Mouse (Mus musculus): ENCODE data around the gene Dnah2.

The Dnah2 gene

GRCm38 (mm10) chr11:69390400-69391034 lies 158.4 kb downstream of the Dnah2 start:
- no peak for TF ChIP-seq GATA4 (IDR thresholded peaks at IDR 0.05; ENCODE audit: insufficient replicate concordance, low read length)

DNA sequence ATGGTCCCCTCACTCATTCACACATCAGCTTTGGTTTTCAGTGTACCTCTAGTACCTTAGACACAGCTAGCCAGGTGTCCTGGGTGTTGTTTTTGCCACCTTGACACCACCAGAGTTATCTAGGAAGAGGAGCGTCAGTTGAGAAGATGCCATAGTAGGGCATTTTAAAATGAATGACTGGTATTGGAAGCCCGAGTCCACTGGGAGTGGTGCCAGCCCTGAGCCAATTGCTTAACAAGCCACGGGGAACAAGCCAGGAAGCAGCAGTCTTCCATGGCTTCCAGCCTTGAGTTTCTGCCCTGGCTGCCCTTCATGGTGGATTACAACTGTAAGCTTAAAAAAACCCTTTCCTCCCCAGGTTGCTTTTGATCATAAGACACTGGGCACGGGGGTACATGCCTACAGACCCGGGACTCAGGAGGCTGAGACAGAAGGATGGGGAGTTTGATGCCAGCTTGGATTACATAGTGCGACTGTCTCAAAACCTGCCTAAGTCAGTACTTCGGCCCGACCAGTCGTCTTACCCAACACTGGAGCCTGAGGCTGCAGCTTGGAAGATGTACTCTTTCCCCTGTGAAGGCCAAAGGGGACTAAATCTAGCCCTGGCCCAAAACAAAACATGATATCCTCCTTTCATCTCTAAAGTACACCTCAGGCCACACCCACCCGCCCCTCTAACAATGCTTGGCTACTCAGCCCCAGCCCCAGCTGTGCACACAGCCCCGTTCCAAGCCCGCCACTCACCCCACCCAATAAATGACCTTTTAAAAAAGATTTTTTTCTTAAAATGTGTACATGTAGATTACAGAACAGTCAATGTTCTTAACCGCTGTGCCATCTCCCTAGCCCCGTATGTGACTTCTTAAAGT lies 159.1 kb downstream of the Dnah2 start:
- no peak for TF ChIP-seq GATA4 (IDR thresholded peaks at IDR 0.05; ENCODE audit: insufficient replicate concordance, low read length)

GRCm38 (mm10) chr11:69388680-69389079 lies 160.2 kb downstream of the Dnah2 start:
- no peak for TF ChIP-seq GATA4 (IDR thresholded peaks at IDR 0.05; ENCODE audit: insufficient replicate concordance, low read length)

- TF ChIP-seq GATA4 (IDR thresholded peaks at IDR 0.05; ENCODE audit: insufficient replicate concordance, low read length): no peak
Measured at GRCm38 (mm10) chr11:69386758-69387157, 162.2 kb downstream of the Dnah2 start.

GRCm38 (mm10) chr11:69384979-69385378 lies 163.9 kb downstream of the Dnah2 start:
- TF ChIP-seq GATA4 (IDR thresholded peaks at IDR 0.05; ENCODE audit: insufficient replicate concordance, low read length): no peak

DNA sequence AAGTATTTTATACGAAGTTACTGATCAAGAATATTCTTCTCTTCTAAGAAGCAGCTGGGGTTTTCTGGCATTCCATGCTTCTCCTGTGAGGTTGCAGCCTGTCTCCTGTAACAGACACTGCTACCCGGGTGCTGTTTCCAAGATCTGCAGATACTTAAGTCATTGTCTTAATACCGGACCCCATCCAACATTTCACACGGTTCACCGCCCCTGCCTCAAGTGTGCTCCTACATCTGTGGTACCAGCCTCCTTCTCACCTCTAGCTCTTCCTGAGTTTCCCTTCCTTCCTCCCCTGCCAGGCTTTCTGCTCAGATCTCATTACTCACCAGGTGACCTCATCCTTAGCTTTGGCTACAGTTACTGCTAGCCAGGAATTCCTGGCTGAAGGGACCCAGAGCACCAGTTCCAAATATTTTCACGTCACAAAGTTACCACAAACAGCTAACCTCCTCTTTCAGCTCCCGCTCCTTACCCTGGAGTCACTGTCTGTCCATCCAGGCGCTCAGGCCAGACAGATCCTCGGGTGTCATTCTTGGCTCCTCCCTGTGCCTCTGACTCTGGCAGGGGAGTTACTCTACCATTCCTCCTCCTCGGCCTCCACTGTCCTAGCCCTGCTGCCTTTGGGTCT lies 166.3 kb downstream of the Dnah2 start:
- TF ChIP-seq GATA4 (IDR thresholded peaks at IDR 0.05; ENCODE audit: insufficient replicate concordance, low read length): no peak

DNA sequence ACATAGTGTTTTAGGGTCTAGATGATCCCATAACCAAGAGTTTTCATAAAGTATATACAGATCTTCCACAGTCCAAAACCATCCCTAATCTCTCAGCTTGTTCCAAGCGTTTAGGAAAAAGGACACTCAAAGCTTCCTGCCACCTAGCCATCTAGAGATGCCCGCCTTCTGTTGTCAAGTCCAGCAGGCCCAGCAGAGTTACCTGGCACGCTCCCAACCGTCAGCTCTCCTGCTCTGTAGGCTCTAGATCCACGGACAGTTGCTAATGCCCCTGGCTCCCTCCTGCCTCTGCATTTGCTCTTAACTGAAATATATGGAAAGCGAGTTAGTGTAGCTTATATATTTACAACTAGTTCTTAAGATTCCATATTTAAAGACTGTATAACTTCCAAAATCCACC lies 167.6 kb downstream of the Dnah2 start:
- TF ChIP-seq GATA4 (IDR thresholded peaks at IDR 0.05; ENCODE audit: insufficient replicate concordance, low read length): no peak

GRCm38 (mm10) chr11:69379600-69379999 lies 169.3 kb downstream of the Dnah2 start:
- TF ChIP-seq GATA4 (IDR thresholded peaks at IDR 0.05; ENCODE audit: insufficient replicate concordance, low read length): no peak

- no peak for TF ChIP-seq GATA4 (IDR thresholded peaks at IDR 0.05; ENCODE audit: insufficient replicate concordance, low read length)
Measured at GRCm38 (mm10) chr11:69377766-69378165, 171.1 kb downstream of the Dnah2 start.

DNA sequence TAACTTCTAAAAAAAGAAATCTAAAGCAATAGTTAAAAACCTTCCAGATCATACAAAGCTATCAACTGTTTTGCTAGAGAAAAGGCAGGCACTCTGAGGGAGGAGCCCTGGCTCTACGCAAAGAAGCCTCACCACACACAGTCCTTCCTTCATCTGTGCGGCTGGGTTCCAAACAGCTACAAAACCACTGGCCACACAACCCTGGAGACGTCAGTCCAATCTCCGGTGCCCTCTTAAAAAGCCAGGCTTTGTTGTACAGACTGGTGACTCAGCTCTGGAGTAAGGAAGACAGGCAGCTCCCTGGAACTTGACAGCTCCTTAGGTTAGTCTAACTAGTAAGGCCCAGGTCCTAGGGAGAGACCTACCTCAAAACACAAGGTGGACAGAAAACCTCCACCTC lies 173.3 kb downstream of the Dnah2 start:
- no peak for TF ChIP-seq GATA4 (IDR thresholded peaks at IDR 0.05; ENCODE audit: insufficient replicate concordance, low read length)

- TF ChIP-seq GATA4 (IDR thresholded peaks at IDR 0.05; ENCODE audit: insufficient replicate concordance, low read length): no peak
Measured at GRCm38 (mm10) chr11:69373223-69373965, 175.5 kb downstream of the Dnah2 start.

GRCm38 (mm10) chr11:69372780-69373170 lies 176.1 kb downstream of the Dnah2 start:
- no peak for TF ChIP-seq GATA4 (IDR thresholded peaks at IDR 0.05; ENCODE audit: insufficient replicate concordance, low read length)

DNA sequence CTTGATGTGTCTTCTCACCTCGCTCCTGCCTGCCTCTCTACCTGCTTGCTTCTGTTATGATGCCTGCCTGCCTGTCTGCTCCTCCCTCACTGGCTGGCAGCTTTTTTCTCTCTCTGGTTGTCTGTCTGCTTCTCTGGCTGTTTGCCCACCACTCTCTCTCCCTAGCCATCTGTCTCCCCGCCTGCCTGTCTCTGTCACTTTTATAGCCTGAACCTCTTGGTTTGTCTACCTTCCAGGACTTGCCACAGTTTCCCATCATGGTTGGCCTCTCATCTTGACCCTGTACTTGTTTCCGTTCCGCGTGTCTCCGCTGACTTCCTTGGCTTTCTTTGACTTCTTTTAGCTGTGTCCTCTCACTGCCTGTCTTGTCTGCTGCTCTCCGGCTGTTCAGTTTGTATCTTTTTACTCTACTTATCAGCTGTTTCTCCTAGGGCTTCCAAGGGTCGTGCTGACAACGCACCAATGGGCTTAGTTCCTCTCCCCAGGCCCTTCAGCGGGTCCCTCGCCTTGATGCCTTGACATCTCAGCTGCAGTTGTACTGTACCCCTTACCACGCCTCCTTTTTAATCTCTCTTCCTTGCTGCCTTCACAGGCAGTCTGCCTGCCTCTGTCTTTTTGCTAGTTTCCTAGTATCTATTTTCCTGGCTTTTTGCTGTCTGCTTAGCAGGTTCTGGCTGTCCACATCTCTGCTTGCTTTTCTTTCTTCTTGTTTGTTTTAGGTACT lies 176.7 kb downstream of the Dnah2 start:
- no peak for TF ChIP-seq GATA4 (IDR thresholded peaks at IDR 0.05; ENCODE audit: insufficient replicate concordance, low read length)

GRCm38 (mm10) chr11:69371601-69372000 lies 177.3 kb downstream of the Dnah2 start:
- no peak for TF ChIP-seq GATA4 (IDR thresholded peaks at IDR 0.05; ENCODE audit: insufficient replicate concordance, low read length)

DNA sequence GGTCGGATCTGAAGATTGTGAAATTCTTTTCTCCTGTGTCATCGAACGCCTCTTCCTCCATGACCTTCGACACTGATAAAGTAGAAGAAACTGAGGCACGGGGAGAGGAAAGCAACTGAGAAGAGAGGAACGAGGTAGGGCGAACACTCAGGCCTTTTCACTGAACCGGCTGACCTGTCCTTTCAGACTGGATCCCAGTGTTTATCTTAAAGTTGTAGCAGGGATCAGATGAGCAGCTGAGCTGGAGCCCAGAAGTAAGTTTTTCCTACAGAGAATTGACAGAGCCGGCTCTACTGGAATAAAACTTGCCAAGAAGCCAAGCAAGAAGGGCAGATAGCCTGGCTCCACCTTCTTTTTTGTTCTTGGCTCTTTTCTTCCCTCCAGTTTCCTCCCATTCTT lies 178.1 kb downstream of the Dnah2 start:
- no peak for TF ChIP-seq GATA4 (IDR thresholded peaks at IDR 0.05; ENCODE audit: insufficient replicate concordance, low read length)

Measured in liver, adult (tissue).